Mouse (Mus musculus): ENCODE measurements at regions not wholly inside any gene's neighbourhood (a gene's known extent, or its start where the extent isn't known, plus 50 kb on each side); places are given as distances from the start of the nearest gene placed in this dataset.

- no peak overlapping the region for H3K4me2 ChIP-seq (ENCODE audit: low read depth, low read length)
- H3K4me3 ChIP-seq (ENCODE audit: low read depth, low read length) = no peak overlapping the region
- no peaks in the 10 kb centered on the region for H3K4me1 ChIP-seq (ENCODE audit: insufficient read depth)
- H3K27ac ChIP-seq (ENCODE audit: low read depth) = no peak overlapping the region
- H3K9me3 ChIP-seq (ENCODE audit: low read length) = no peaks in the 10 kb centered on the region
- no peaks in the 10 kb centered on the region for H3K27me3 ChIP-seq (ENCODE audit: insufficient read depth, low read length)
- H3K9ac ChIP-seq (replicated peaks) = no peak overlapping the region
- WGBS (ENCODE audit: insufficient replicate concordance) = 79% methylated on average over 6 of the region's 6 CpGs
- ATAC-seq (no peak), DNase-seq (no peak)
- no peak for TF ChIP-seq EP300 (IDR thresholded peaks at IDR 0.05; ENCODE audit: low read depth)
- no peak for TF ChIP-seq CTCF (IDR thresholded peaks at IDR 0.05; ENCODE audit: low read depth)
- no peaks in the 10 kb centered on the region for H3K36me3 ChIP-seq (replicated peaks; ENCODE audit: insufficient read depth, low read length)
Observed at GRCm38 (mm10) chr16:25080811-25081210, 205.8 kb upstream of the Tprg start.

GRCm38 (mm10) chr16:25083729-25084128 lies 202.9 kb upstream of the Tprg start:
- Histone ChIP-seq H3K4me1 (ENCODE audit: insufficient read depth) (no peaks in the 10 kb centered on the region), H3K9me3 (ENCODE audit: low read length) (no peaks in the 10 kb centered on the region), H3K4me2 (ENCODE audit: low read depth, low read length) (no peak overlapping the region), H3K9ac (replicated peaks) (no peak overlapping the region), H3K27ac (ENCODE audit: low read depth) (no peak overlapping the region), H3K36me3 (replicated peaks; ENCODE audit: insufficient read depth, low read length) (no peaks in the 10 kb centered on the region), H3K4me3 (ENCODE audit: low read depth, low read length) (no peak overlapping the region), H3K27me3 (ENCODE audit: insufficient read depth, low read length) (no peaks in the 10 kb centered on the region)
- ATAC-seq (no peak), DNase-seq (no peak)
- 37% methylated on average over 1 of the region's 1 CpGs for WGBS (ENCODE audit: insufficient replicate concordance)
- TF ChIP-seq CTCF (IDR thresholded peaks at IDR 0.05; ENCODE audit: low read depth) = no peak
- no peak for TF ChIP-seq EP300 (IDR thresholded peaks at IDR 0.05; ENCODE audit: low read depth)

GRCm38 (mm10) chr16:25087741-25088648 lies 198.6 kb upstream of the Tprg start:
- H3K9ac ChIP-seq (replicated peaks) = no peak overlapping the region
- no peaks in the 10 kb centered on the region for H3K36me3 ChIP-seq (replicated peaks; ENCODE audit: insufficient read depth, low read length)
- H3K4me1 ChIP-seq (ENCODE audit: insufficient read depth) = no peaks in the 10 kb centered on the region
- no peak for TF ChIP-seq CTCF (IDR thresholded peaks at IDR 0.05; ENCODE audit: low read depth)
- no peak for TF ChIP-seq EP300 (IDR thresholded peaks at IDR 0.05; ENCODE audit: low read depth)
- 76% methylated on average over 10 of the region's 10 CpGs for WGBS (ENCODE audit: insufficient replicate concordance)
- no peak overlapping the region for H3K27ac ChIP-seq (ENCODE audit: low read depth)
- no peak overlapping the region for H3K4me3 ChIP-seq (ENCODE audit: low read depth, low read length)
- no peaks in the 10 kb centered on the region for H3K9me3 ChIP-seq (ENCODE audit: low read length)
- no peak overlapping the region for H3K4me2 ChIP-seq (ENCODE audit: low read depth, low read length)
- no peak for DNase-seq
- ATAC-seq = no peak
- H3K27me3 ChIP-seq (ENCODE audit: insufficient read depth, low read length) = no peaks in the 10 kb centered on the region

- no peaks in the 10 kb centered on the region for H3K27me3 ChIP-seq (ENCODE audit: insufficient read depth, low read length)
Observed at GRCm38 (mm10) chr16:25088649-25089019, 198.0 kb upstream of the Tprg start.

GRCm38 (mm10) chr16:25104165-25104564 lies 182.5 kb upstream of the Tprg start:
- Histone ChIP-seq H3K4me1 (ENCODE audit: insufficient read depth) (no peaks in the 10 kb centered on the region), H3K9ac (replicated peaks) (no peak overlapping the region), H3K4me2 (ENCODE audit: low read depth, low read length) (no peak overlapping the region), H3K4me3 (ENCODE audit: low read depth, low read length) (no peak overlapping the region), H3K27ac (ENCODE audit: low read depth) (no peak overlapping the region), H3K36me3 (replicated peaks; ENCODE audit: insufficient read depth, low read length) (no peaks in the 10 kb centered on the region), H3K27me3 (ENCODE audit: insufficient read depth, low read length) (no peaks in the 10 kb centered on the region), H3K9me3 (ENCODE audit: low read length) (no peaks in the 10 kb centered on the region)
- ATAC-seq (no peak), DNase-seq (no peak)
- TF ChIP-seq CTCF (IDR thresholded peaks at IDR 0.05; ENCODE audit: low read depth) = no peak
- no peak for TF ChIP-seq EP300 (IDR thresholded peaks at IDR 0.05; ENCODE audit: low read depth)
- 74% methylated on average over 2 of the region's 2 CpGs for WGBS (ENCODE audit: insufficient replicate concordance)

More at GRCm38 (mm10) chr16:25088649-25089019, 198.0 kb upstream of the Tprg start:
- no peaks in the 10 kb centered on the region for H3K36me3 ChIP-seq (replicated peaks; ENCODE audit: insufficient read depth, low read length)
- H3K27ac ChIP-seq (ENCODE audit: low read depth) = no peak overlapping the region
- H3K9ac ChIP-seq (replicated peaks) = no peak overlapping the region
- DNase-seq (no peak), ATAC-seq (no peak)
- no peak overlapping the region for H3K4me3 ChIP-seq (ENCODE audit: low read depth, low read length)
- no peak for TF ChIP-seq EP300 (IDR thresholded peaks at IDR 0.05; ENCODE audit: low read depth)
- TF ChIP-seq CTCF (IDR thresholded peaks at IDR 0.05; ENCODE audit: low read depth) = no peak
- 83% methylated on average over 2 of the region's 2 CpGs for WGBS (ENCODE audit: insufficient replicate concordance)
- no peaks in the 10 kb centered on the region for H3K9me3 ChIP-seq (ENCODE audit: low read length)
- H3K4me1 ChIP-seq (ENCODE audit: insufficient read depth) = no peaks in the 10 kb centered on the region
- no peak overlapping the region for H3K4me2 ChIP-seq (ENCODE audit: low read depth, low read length)

- DNase-seq (no peak), ATAC-seq (no peak)
- H3K4me2 ChIP-seq (ENCODE audit: low read depth, low read length) = no peak overlapping the region
- WGBS (ENCODE audit: insufficient replicate concordance) = 39% methylated on average over 2 of the region's 2 CpGs
- no peak overlapping the region for H3K27ac ChIP-seq (ENCODE audit: low read depth)
- no peak overlapping the region for H3K9ac ChIP-seq (replicated peaks)
- no peaks in the 10 kb centered on the region for H3K36me3 ChIP-seq (replicated peaks; ENCODE audit: insufficient read depth, low read length)
- no peaks in the 10 kb centered on the region for H3K9me3 ChIP-seq (ENCODE audit: low read length)
- H3K27me3 ChIP-seq (ENCODE audit: insufficient read depth, low read length) = no peaks in the 10 kb centered on the region
- no peaks in the 10 kb centered on the region for H3K4me1 ChIP-seq (ENCODE audit: insufficient read depth)
- H3K4me3 ChIP-seq (ENCODE audit: low read depth, low read length) = no peak overlapping the region
- TF ChIP-seq CTCF (IDR thresholded peaks at IDR 0.05; ENCODE audit: low read depth) (no peak), EP300 (IDR thresholded peaks at IDR 0.05; ENCODE audit: low read depth) (no peak)
Observed at GRCm38 (mm10) chr16:25104603-25105002, 182.0 kb upstream of the Tprg start.

All from liver, postnatal 0 days (tissue).